Mouse (Mus musculus): ENCODE data around the gene Nup35.

- TF ChIP-seq CTCF (IDR thresholded peaks at IDR 0.05; ENCODE audit: control insufficient read depth, insufficient read depth, insufficient replicate concordance, low read depth, low read length) (no peak), POLR2A (IDR thresholded peaks at IDR 0.05; ENCODE audit: control insufficient read depth, low read depth, low read length) (no peak)
These were observed 2.0 kb downstream of the Nup35 start for GRCm38 (mm10) chr2:80618991-80619390.

Measured in testis, adult 2 months (tissue).